Mouse (Mus musculus): ENCODE measurements at regions not wholly inside any gene's neighbourhood (a gene's known extent, or its start where the extent isn't known, plus 50 kb on each side); places are given as distances from the start of the nearest gene placed in this dataset.

DNA sequence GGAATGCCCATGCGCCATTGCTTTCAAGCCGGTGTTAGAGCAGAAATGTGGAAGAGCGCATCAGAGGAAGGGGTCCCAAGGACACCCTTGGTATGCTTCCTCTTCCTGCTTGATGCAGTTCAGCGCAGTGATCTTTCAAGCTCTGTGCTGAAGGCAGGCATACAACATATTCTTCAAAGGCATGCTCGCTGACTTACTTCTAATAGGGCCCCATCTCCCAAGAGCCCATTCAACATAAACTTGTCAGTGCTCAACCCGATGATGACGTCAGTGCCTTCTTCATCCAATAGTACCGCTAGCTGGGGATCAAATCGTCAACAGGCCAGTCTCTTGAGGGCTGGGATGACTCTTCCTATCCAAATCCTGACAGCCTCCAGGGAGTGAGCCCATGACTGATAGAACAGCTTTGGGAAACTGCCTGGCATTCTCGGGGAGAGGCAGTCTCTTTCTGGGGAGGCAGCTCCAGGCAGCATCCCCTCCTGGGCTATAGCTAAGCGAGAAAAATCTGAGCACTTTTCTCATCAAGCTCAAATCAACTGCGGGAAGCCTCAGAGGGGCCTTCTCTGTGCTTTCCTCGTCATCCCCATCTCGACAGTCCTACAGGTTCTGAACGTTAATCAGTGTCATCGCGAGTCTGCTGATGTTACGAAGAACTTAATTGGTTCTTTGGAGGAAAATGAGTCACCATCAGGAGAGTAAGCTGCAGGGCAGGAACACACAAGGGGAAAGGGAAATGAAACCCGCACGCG is 159.4 kb upstream of the Ppp2r3a start:
- Histone ChIP-seq H3K4me2 (ENCODE audit: low read depth) (no peak overlapping the region), H3K27ac (no peak overlapping the region), H3K4me3 (ENCODE audit: insufficient read depth in 1 of 2, low read depth in 2 of 2, low read length in 2 of 2) (no peak overlapping the region), H3K9me3 (ENCODE audit: control insufficient read depth, low read length) (no peaks in the 10 kb centered on the region), H3K27me3 (ENCODE audit: control insufficient read depth, insufficient read depth, low read length) (no peaks in the 10 kb centered on the region), H3K4me1 (replicated peaks; ENCODE audit: control insufficient read depth in 2 of 2, insufficient read depth in 2 of 2, low read length in 1 of 2) (no peaks in the 10 kb centered on the region), H3K36me3 (replicated peaks; ENCODE audit: control insufficient read depth, insufficient read depth, low read depth) (no peaks in the 10 kb centered on the region), H3K9ac (replicated peaks) (no peak overlapping the region)
- no peak for ATAC-seq (ENCODE audit: insufficient read depth)
- WGBS (ENCODE audit: insufficient replicate concordance): 60% methylated on average over 21 of the region's 21 CpGs
- no peak for DNase-seq (ENCODE audit: low read depth in 3 of 3, low spot score in 3 of 3)
- TF ChIP-seq CTCF (IDR thresholded peaks at IDR 0.05; ENCODE audit: low read depth) (no peak), EP300 (IDR thresholded peaks at IDR 0.05; ENCODE audit: low read depth) (no peak)

DNA sequence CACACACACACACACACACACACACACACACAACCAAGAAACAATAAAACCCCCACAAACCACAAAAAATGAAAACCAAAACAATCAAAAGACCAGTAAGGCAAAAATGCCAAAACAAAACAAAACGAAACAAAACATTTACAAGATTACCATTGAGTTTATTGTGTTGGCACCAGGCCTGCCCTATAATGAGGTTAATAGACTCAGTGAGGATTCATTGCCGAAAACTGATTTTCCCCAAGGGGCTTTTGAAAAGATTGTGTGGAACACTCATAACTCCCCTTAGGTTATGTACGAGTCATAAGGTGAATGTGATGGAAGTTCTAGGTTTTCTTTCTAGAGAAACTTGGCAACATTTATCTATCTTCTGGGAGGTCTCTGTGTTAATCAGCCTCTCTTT is 158.8 kb upstream of the Ppp2r3a start:
- TF ChIP-seq CTCF (IDR thresholded peaks at IDR 0.05; ENCODE audit: low read depth) (no peak), EP300 (IDR thresholded peaks at IDR 0.05; ENCODE audit: low read depth) (no peak)
- Histone ChIP-seq H3K9me3 (ENCODE audit: control insufficient read depth, low read length) (no peaks in the 10 kb centered on the region), H3K27ac (no peak overlapping the region), H3K27me3 (ENCODE audit: control insufficient read depth, insufficient read depth, low read length) (no peaks in the 10 kb centered on the region), H3K9ac (replicated peaks) (no peak overlapping the region), H3K4me1 (replicated peaks; ENCODE audit: control insufficient read depth in 2 of 2, insufficient read depth in 2 of 2, low read length in 1 of 2) (no peaks in the 10 kb centered on the region), H3K4me2 (ENCODE audit: low read depth) (no peak overlapping the region), H3K4me3 (ENCODE audit: insufficient read depth in 1 of 2, low read depth in 2 of 2, low read length in 2 of 2) (no peak overlapping the region), H3K36me3 (replicated peaks; ENCODE audit: control insufficient read depth, insufficient read depth, low read depth) (no peaks in the 10 kb centered on the region)
- ATAC-seq (ENCODE audit: insufficient read depth): no peak
- WGBS (ENCODE audit: insufficient replicate concordance): 73% methylated on average over 3 of the region's 3 CpGs
- no peak for DNase-seq (ENCODE audit: low read depth in 3 of 3, low spot score in 3 of 3)

DNA sequence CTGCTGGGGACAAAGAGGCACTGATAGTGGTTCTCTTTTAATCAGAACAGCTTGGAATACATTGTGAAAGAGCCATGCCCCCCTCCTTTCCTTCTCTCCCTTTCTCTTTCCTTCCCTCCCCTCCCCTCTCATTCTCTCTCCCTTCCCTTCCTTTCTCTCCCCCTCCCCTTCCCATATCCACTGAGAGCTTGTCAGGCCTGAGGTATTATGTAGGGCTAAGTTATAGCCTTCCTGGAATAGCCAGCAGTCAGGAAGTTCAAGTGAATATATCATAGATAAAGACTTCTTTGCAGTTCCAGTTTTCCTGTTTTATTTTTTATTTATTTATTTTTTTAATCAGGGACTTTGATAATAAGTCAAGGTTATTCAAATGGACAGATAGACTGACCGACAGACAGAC is 156.5 kb upstream of the Ppp2r3a start:
- Histone ChIP-seq H3K4me1 (replicated peaks; ENCODE audit: control insufficient read depth in 2 of 2, insufficient read depth in 2 of 2, low read length in 1 of 2) (no peaks in the 10 kb centered on the region), H3K9me3 (ENCODE audit: control insufficient read depth, low read length) (no peaks in the 10 kb centered on the region), H3K36me3 (replicated peaks; ENCODE audit: control insufficient read depth, insufficient read depth, low read depth) (no peaks in the 10 kb centered on the region), H3K27me3 (ENCODE audit: control insufficient read depth, insufficient read depth, low read length) (no peaks in the 10 kb centered on the region), H3K4me2 (ENCODE audit: low read depth) (no peak overlapping the region), H3K27ac (no peak overlapping the region), H3K4me3 (ENCODE audit: insufficient read depth in 1 of 2, low read depth in 2 of 2, low read length in 2 of 2) (no peak overlapping the region), H3K9ac (replicated peaks) (no peak overlapping the region)
- no peak for ATAC-seq (ENCODE audit: insufficient read depth)
- WGBS (ENCODE audit: insufficient replicate concordance): 51% methylated on average over 1 of the region's 1 CpGs
- DNase-seq (ENCODE audit: low read depth in 3 of 3, low spot score in 3 of 3): no peak
- TF ChIP-seq CTCF (IDR thresholded peaks at IDR 0.05; ENCODE audit: low read depth) (no peak), EP300 (IDR thresholded peaks at IDR 0.05; ENCODE audit: low read depth) (no peak)

DNA sequence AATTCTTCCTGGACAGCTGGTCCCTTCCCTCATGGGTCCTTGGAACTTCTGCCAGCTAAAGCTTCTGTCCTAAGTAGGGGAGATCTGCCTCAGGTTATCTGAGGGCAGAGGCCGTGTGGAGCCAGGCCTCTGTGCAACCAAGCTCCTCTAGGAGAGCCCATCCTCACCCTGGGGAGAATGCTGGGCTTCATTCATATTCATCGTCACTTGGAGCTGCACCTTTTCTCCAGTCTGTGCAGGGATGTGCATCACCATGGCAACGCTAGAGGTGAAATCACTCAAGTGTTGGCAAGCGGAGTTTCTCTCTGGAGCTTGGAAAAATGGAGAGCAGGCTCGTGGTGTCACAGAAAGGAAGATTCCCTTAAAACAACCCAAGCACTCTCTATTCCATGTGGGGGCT is 155.5 kb upstream of the Ppp2r3a start:
- no peak overlapping the region for H3K27ac ChIP-seq
- H3K27me3 ChIP-seq (ENCODE audit: control insufficient read depth, insufficient read depth, low read length): no peaks in the 10 kb centered on the region
- H3K4me3 ChIP-seq (ENCODE audit: insufficient read depth in 1 of 2, low read depth in 2 of 2, low read length in 2 of 2): no peak overlapping the region
- DNase-seq (ENCODE audit: low read depth in 3 of 3, low spot score in 3 of 3) (no peak), ATAC-seq (ENCODE audit: insufficient read depth) (no peak)
- TF ChIP-seq CTCF (IDR thresholded peaks at IDR 0.05; ENCODE audit: low read depth) (no peak), EP300 (IDR thresholded peaks at IDR 0.05; ENCODE audit: low read depth) (no peak)
- H3K9ac ChIP-seq (replicated peaks): no peak overlapping the region
- H3K9me3 ChIP-seq (ENCODE audit: control insufficient read depth, low read length): no peaks in the 10 kb centered on the region
- no peak overlapping the region for H3K4me2 ChIP-seq (ENCODE audit: low read depth)
- no peaks in the 10 kb centered on the region for H3K36me3 ChIP-seq (replicated peaks; ENCODE audit: control insufficient read depth, insufficient read depth, low read depth)
- WGBS (ENCODE audit: insufficient replicate concordance): 69% methylated on average over 5 of the region's 5 CpGs
- no peaks in the 10 kb centered on the region for H3K4me1 ChIP-seq (replicated peaks; ENCODE audit: control insufficient read depth in 2 of 2, insufficient read depth in 2 of 2, low read length in 1 of 2)

DNA sequence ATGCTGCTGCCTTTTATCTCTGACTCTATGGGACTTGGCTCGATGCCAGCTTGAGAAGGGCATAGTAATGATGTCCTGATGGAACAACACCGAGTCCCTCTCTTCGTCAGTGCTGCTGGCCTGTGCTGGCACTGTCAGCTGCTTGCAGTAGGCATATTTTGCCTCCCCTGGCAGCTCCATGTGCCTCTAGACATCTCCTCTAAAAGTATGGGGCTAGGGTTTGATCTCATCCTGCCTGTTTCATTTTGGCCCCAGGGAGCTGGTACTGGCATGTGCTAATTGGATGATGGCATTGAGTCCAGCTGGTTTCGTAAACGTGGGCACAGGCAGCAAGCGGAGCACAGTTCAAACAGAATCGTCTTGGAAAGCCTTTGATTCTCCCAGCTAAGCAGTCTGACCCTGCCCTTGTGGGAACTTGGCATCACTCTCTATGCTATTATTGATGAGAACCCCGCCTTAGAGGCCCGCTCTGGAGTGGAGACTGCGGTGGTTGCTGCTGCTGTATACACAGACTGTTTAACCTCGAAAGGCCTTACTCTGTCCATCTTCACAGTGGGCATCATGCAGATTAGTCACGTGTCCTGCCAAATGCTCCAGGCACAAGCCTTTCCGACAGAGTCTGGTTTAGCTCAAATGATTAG is 153.0 kb upstream of the Ppp2r3a start:
- no peaks in the 10 kb centered on the region for H3K27me3 ChIP-seq (ENCODE audit: control insufficient read depth, insufficient read depth, low read length)
- 58% methylated on average over 13 of the region's 13 CpGs for WGBS (ENCODE audit: insufficient replicate concordance)
- no peak overlapping the region for H3K9ac ChIP-seq (replicated peaks)
- H3K36me3 ChIP-seq (replicated peaks; ENCODE audit: control insufficient read depth, insufficient read depth, low read depth): no peaks in the 10 kb centered on the region
- no peaks in the 10 kb centered on the region for H3K9me3 ChIP-seq (ENCODE audit: control insufficient read depth, low read length)
- no peaks in the 10 kb centered on the region for H3K4me1 ChIP-seq (replicated peaks; ENCODE audit: control insufficient read depth in 2 of 2, insufficient read depth in 2 of 2, low read length in 1 of 2)
- no peak overlapping the region for H3K4me3 ChIP-seq (ENCODE audit: insufficient read depth in 1 of 2, low read depth in 2 of 2, low read length in 2 of 2)
- H3K4me2 ChIP-seq (ENCODE audit: low read depth): no peak overlapping the region
- DNase-seq (ENCODE audit: low read depth in 3 of 3, low spot score in 3 of 3) (no peak), ATAC-seq (ENCODE audit: insufficient read depth) (no peak)
- TF ChIP-seq CTCF (IDR thresholded peaks at IDR 0.05; ENCODE audit: low read depth) (no peak), EP300 (IDR thresholded peaks at IDR 0.05; ENCODE audit: low read depth) (no peak)
- no peak overlapping the region for H3K27ac ChIP-seq

Data from liver, embryonic 14.5 days (tissue).